8 mouse cellular contexts compared by ENCODE assay signal in genomic region chr17:32788094-32788559, GRCm38 (mm10). TPM values are rescaled to one million over a fixed set of nuclear protein-coding genes. Genes with fewer than 3 reads are reported as not detected.
DNase-seq lines count a peak whose midpoint lies in the region; ATAC-seq and TF ChIP-seq lines count a peak whose summit lies in the region.

Gene Zfp871 (minus strand): TSS chr17:32788287.

- peaks cover 24 to 30% of the 10 kb centered on the region in 2 experiments for H3K36me3 ChIP-seq in CH12.LX (replicated peaks in 1 of 2; ENCODE audit: control insufficient read depth in 1 of 2, insufficient read depth in 1 of 2, low read length in 1 of 2)
- peaks cover 13% of the 10 kb centered on the region for H3K36me3 ChIP-seq in forebrain, embryonic 11.5 days (ENCODE audit: control insufficient read depth, insufficient read depth, low read length)
- H3K36me3 ChIP-seq in heart, embryonic 16.5 days (ENCODE audit: control insufficient read depth, insufficient read depth) = peaks cover 16% of the 10 kb centered on the region
- peaks cover 34% of the 10 kb centered on the region for H3K36me3 ChIP-seq in liver, embryonic 15.5 days (replicated peaks)
- H3K36me3 ChIP-seq in neural tube, embryonic 12.5 days = peaks cover 28% of the 10 kb centered on the region

- peaks cover 7 to 16% of the 10 kb centered on the region in 2 experiments; a peak in 3 of 4 replicates for H3K4me1 ChIP-seq in CH12.LX (ENCODE audit: control insufficient read depth in 1 of 2, insufficient read depth in 2 of 2)
- peaks cover 7% of the 10 kb centered on the region; the same call in 1 of the 2 replicates for H3K4me1 ChIP-seq in forebrain, embryonic 11.5 days (replicated peaks; ENCODE audit: control insufficient read depth, insufficient read depth, low read length)
- peaks cover 19% of the 10 kb centered on the region for H3K4me1 ChIP-seq in heart, embryonic 16.5 days (ENCODE audit: control insufficient read depth, insufficient read depth, low read length)
- H3K4me1 ChIP-seq in liver, embryonic 15.5 days (replicated peaks) = peaks cover 26% of the 10 kb centered on the region
- peaks cover 20% of the 10 kb centered on the region for H3K4me1 ChIP-seq in neural tube, embryonic 12.5 days

- no peak for TF ChIP-seq RAD21 in CH12.LX (IDR thresholded peaks at IDR 0.05; ENCODE audit: low read depth, low read length)

- peak within 1 kb of the TSS; percentile 94 for H3K9ac ChIP-seq in CH12.LX (ENCODE audit: insufficient read depth, low read depth)
- peak within 1 kb of the TSS; percentile 93 for H3K9ac ChIP-seq in forebrain, embryonic 11.5 days (ENCODE audit: low read length)
- H3K9ac ChIP-seq in heart, embryonic 16.5 days (ENCODE audit: low read length) = peak within 1 kb of the TSS; percentile 97
- peak within 1 kb of the TSS; percentile 88 for H3K9ac ChIP-seq in liver, embryonic 15.5 days
- peak within 1 kb of the TSS; percentile 86 for H3K9ac ChIP-seq in neural tube, embryonic 12.5 days

- TF ChIP-seq EP300 in CH12.LX (IDR thresholded peaks at IDR 0.05; ENCODE audit: low read length) = 0 out of 2 replicates have a peak, but pooled peaks have one; percentile 28

- peak; percentile 94 for DNase-seq in CH12.LX (ENCODE audit: extremely low read depth)
- peak; percentile 89 for DNase-seq in c-Kit-positive CD71-positive TER-119-negative erythroid progenitor cells, embryonic 14.5 days (ENCODE audit: low read depth)
- peak; percentile 87 for DNase-seq in forebrain, embryonic 11.5 days (ENCODE audit: low spot score)
- DNase-seq in kidney, postnatal 36 days = peak; percentile 91 to 95
- DNase-seq in telencephalon, adult 2 months (ENCODE audit: low read depth, low spot score) = peak; percentile 96

- WGBS in forebrain, embryonic 11.5 days = under 1% methylated on average over 22 of the region's 22 CpGs
- under 1% methylated on average over 22 of the region's 22 CpGs for WGBS in heart, embryonic 16.5 days
- under 1% methylated on average over 22 of the region's 22 CpGs for WGBS in liver, embryonic 15.5 days (ENCODE audit: insufficient replicate concordance)
- under 1% methylated on average over 22 of the region's 22 CpGs for WGBS in neural tube, embryonic 12.5 days

- no peaks in the 10 kb centered on the region for H3K9me3 ChIP-seq in CH12.LX (replicated peaks; ENCODE audit: low read length)
- H3K9me3 ChIP-seq in forebrain, embryonic 11.5 days (ENCODE audit: control insufficient read depth, low read length) = no peaks in the 10 kb centered on the region; the same call in 1 of the 2 replicates
- 0 out of 2 replicates have a peak, but pooled peaks cover 2% of the 10 kb centered on the region for H3K9me3 ChIP-seq in heart, embryonic 16.5 days (replicated peaks; ENCODE audit: control insufficient read depth, low read length)
- H3K9me3 ChIP-seq in liver, embryonic 15.5 days (replicated peaks) = no peaks in the 10 kb centered on the region
- H3K9me3 ChIP-seq in neural tube, embryonic 12.5 days = peaks cover 8% of the 10 kb centered on the region; the same call in 1 of the 2 replicates

- peak within 1 kb of the TSS; percentile 83 for H3K27ac ChIP-seq in CH12.LX (ENCODE audit: insufficient read depth, low read depth)
- peak within 1 kb of the TSS; percentile 74 for H3K27ac ChIP-seq in forebrain, embryonic 11.5 days (ENCODE audit: low read depth, low read length)
- peak within 1 kb of the TSS; percentile 98 for H3K27ac ChIP-seq in heart, embryonic 16.5 days (ENCODE audit: low read length)
- peak within 1 kb of the TSS; percentile 94 for H3K27ac ChIP-seq in liver, embryonic 15.5 days (replicated peaks)
- H3K27ac ChIP-seq in neural tube, embryonic 12.5 days = peak within 1 kb of the TSS; percentile 79

- peak within 1 kb of the TSS; percentile 99 for H3K4me2 ChIP-seq in CH12.LX (ENCODE audit: insufficient read depth, low read depth, poor library complexity, severe bottlenecking)
- peak within 1 kb of the TSS; percentile 65 for H3K4me2 ChIP-seq in forebrain, embryonic 11.5 days (ENCODE audit: low read depth, low read length, severe bottlenecking)
- peak within 1 kb of the TSS; percentile 82 for H3K4me2 ChIP-seq in heart, embryonic 16.5 days (ENCODE audit: low read depth, low read length)
- H3K4me2 ChIP-seq in liver, embryonic 15.5 days = peak within 1 kb of the TSS; percentile 78
- H3K4me2 ChIP-seq in neural tube, embryonic 12.5 days (replicated peaks) = peak within 1 kb of the TSS; percentile 68

- H3K27me3 ChIP-seq in CH12.LX (replicated peaks) = no peaks in the 10 kb centered on the region
- no peaks in the 10 kb centered on the region for H3K27me3 ChIP-seq in forebrain, embryonic 11.5 days (ENCODE audit: control insufficient read depth, insufficient read depth, low read length)
- no peaks in the 10 kb centered on the region for H3K27me3 ChIP-seq in heart, embryonic 16.5 days (ENCODE audit: control insufficient read depth, insufficient read depth, low read length)
- H3K27me3 ChIP-seq in liver, embryonic 15.5 days = no peaks in the 10 kb centered on the region
- H3K27me3 ChIP-seq in neural tube, embryonic 12.5 days (replicated peaks) = no peaks in the 10 kb centered on the region

- TF ChIP-seq CTCF in CH12.LX (conservative IDR thresholded peaks at IDR 0.05 in 1 of 2, IDR thresholded peaks at IDR 0.05 in 1 of 2; ENCODE audit: low read depth in 2 of 2, low read length in 2 of 2) = no peak; a peak in 1 of 4 replicates

- H3K79me2 ChIP-seq in CH12.LX (replicated peaks; ENCODE audit: control insufficient read depth, extremely low read depth, insufficient read depth, poor library complexity, severe bottlenecking) = peaks cover 42% of the 10 kb centered on the region

- peak within 1 kb of the TSS; percentile 80 to 100 (median 98) for H3K4me3 ChIP-seq in CH12.LX (replicated peaks in 1 of 3; ENCODE audit: low read depth in 2 of 3, low read length in 2 of 3, poor library complexity in 1 of 3)
- peak within 1 kb of the TSS; percentile 87 for H3K4me3 ChIP-seq in forebrain, embryonic 11.5 days (ENCODE audit: low read depth, low read length)
- H3K4me3 ChIP-seq in heart, embryonic 16.5 days (ENCODE audit: low read length) = peak within 1 kb of the TSS; percentile 90
- H3K4me3 ChIP-seq in liver, embryonic 15.5 days (replicated peaks) = peak within 1 kb of the TSS; percentile 87
- peak within 1 kb of the TSS; percentile 93 for H3K4me3 ChIP-seq in neural tube, embryonic 12.5 days

- in situ Hi-C loops in CH12.LX (cut with MboI; ENCODE audit: low pct_ligation_motif_present, low pct_unique_long_range_greater_than_20kb, low sequenced_read_pairs) = no loop called here

- TF ChIP-seq POLR2A in CH12.LX (IDR thresholded peaks at IDR 0.05; ENCODE audit: low read depth, low read length) = peak; percentile 90

- dilution Hi-C loops in CH12.LX (cut with MboI; ENCODE audit: extremely low pct_ligation_motif_present, extremely low pct_unique_long_range_greater_than_20kb, low sequenced_read_pairs) = no loop called here

- ATAC-seq in forebrain, embryonic 11.5 days (replicated peaks; ENCODE audit: low FRiP score) = peak; percentile 98
- ATAC-seq in heart, embryonic 16.5 days (replicated peaks; ENCODE audit: extremely low read depth, insufficient read depth, low FRiP score) = peak; percentile 98
- ATAC-seq in liver, embryonic 15.5 days (ENCODE audit: insufficient read depth) = peak; percentile 95
- peak; percentile 98 for ATAC-seq in neural tube, embryonic 12.5 days (ENCODE audit: low FRiP score, low read depth)

TF ChIP-seq in CH12.LX, 34 proteins besides CTCF, POLR2A, EP300 and RAD21 (continues in another document):
- TF ChIP-seq CHD2 (IDR thresholded peaks at IDR 0.05; ENCODE audit: low read length) = peak; percentile 87
- peak; percentile 99 for TF ChIP-seq E2F4 (IDR thresholded peaks at IDR 0.05; ENCODE audit: insufficient replicate concordance, low read depth, low read length)
- peak; percentile 57; the same call in 1 of the 2 replicates for TF ChIP-seq POLR2AphosphoS2 (IDR thresholded peaks at IDR 0.05; ENCODE audit: low read depth, low read length)
- TF ChIP-seq ZNF384 (IDR thresholded peaks at IDR 0.05; ENCODE audit: low read depth, low read length) = no peak
- TF ChIP-seq MEF2A (IDR thresholded peaks at IDR 0.05; ENCODE audit: borderline replicate concordance, low read depth, low read length) = peak; percentile 61; the same call in 1 of the 2 replicates
- peak; percentile 88 for TF ChIP-seq NELFE (IDR thresholded peaks at IDR 0.05; ENCODE audit: low read depth, low read length)
- no peak for TF ChIP-seq MAZ (IDR thresholded peaks at IDR 0.05; ENCODE audit: low read depth, low read length)
- TF ChIP-seq RCOR1 (conservative IDR thresholded peaks at IDR 0.05; ENCODE audit: low read depth, low read length) = 0 out of 2 replicates have a peak, but pooled peaks have one; percentile 58
- peak; percentile 85 for TF ChIP-seq ZMIZ1 (IDR thresholded peaks at IDR 0.05; ENCODE audit: low read depth, low read length)
- no peak for TF ChIP-seq JUN (IDR thresholded peaks at IDR 0.05; ENCODE audit: insufficient read depth, low read depth, low read length)
- no peak for TF ChIP-seq NRF1 (IDR thresholded peaks at IDR 0.05; ENCODE audit: low read depth, low read length)
- TF ChIP-seq MYC (IDR thresholded peaks at IDR 0.05; ENCODE audit: low read depth, low read length) = peak; percentile 59; the same call in 1 of the 2 replicates
- peak; percentile 80 for TF ChIP-seq ELF1 (IDR thresholded peaks at IDR 0.05; ENCODE audit: low read depth, low read length)
- peak; percentile 70 for TF ChIP-seq TCF12 (IDR thresholded peaks at IDR 0.05; ENCODE audit: low read depth, low read length)
- TF ChIP-seq ZC3H11A (IDR thresholded peaks at IDR 0.05; ENCODE audit: low read depth, low read length) = no peak
- no peak for TF ChIP-seq IRF4 (IDR thresholded peaks at IDR 0.05; ENCODE audit: low read depth, low read length)
- no peak for TF ChIP-seq PAX5 (IDR thresholded peaks at IDR 0.05; ENCODE audit: low read length)
- TF ChIP-seq CHD1 (IDR thresholded peaks at IDR 0.05; ENCODE audit: low read depth, low read length) = no peak
- TF ChIP-seq GABPA (IDR thresholded peaks at IDR 0.05; ENCODE audit: insufficient replicate concordance, low read depth, low read length) = no peak
- TF ChIP-seq ETS1 (conservative IDR thresholded peaks at IDR 0.05; ENCODE audit: low read depth, low read length) = no peak
- peak; percentile 81 for TF ChIP-seq HCFC1 (IDR thresholded peaks at IDR 0.05; ENCODE audit: low read depth, low read length)
- TF ChIP-seq KAT2A (IDR thresholded peaks at IDR 0.05; ENCODE audit: insufficient replicate concordance, low read length) = peak; percentile 57; the same call in 1 of the 2 replicates

RNA-seq across cellular contexts. Expression of gene Zfp871, which starts in this region (rescaled TPM):
- total RNA-seq in CH12.LX (2012; rRNA removed) = 9.8 and 11.3 TPM in 2 replicates
- total RNA-seq in CH12.LX (2014; rRNA removed) = 9.0 and 9.3 TPM in 2 replicates
- 10.6 and 13.4 TPM in 2 replicates for polyA plus RNA-seq in CH12.LX (2012; ENCODE audit: insufficient read length, low read depth)
- polyA plus RNA-seq in forebrain, embryonic 11.5 days (2014; fragmentation: Nextera tagmentation; extraction: Ambion mirVana) = 45.8 and 48.1 TPM in 2 replicates
- polyA plus RNA-seq in heart, embryonic 16.5 days (2015; fragmentation: Nextera tagmentation; extraction: Ambion mirVana) = 18.0 and 21.8 TPM in 2 replicates
- 8.4 and 9.8 TPM in 2 replicates for polyA plus RNA-seq in liver, embryonic 15.5 days (2015; fragmentation: Nextera tagmentation; extraction: Ambion mirVana)
- polyA plus RNA-seq in neural tube, embryonic 12.5 days (2016; fragmentation: Nextera tagmentation; extraction: Ambion mirVana) = 39.9 and 44.9 TPM in 2 replicates

Comparison
In these comparisons a context has a peak if more than half of its experiments do, and no peak if none do; other contexts are left out.
1. Peak in every context shown above with its lines: DNase-seq, ATAC-seq, H3K4me3 ChIP-seq and H3K27ac ChIP-seq.